Mouse (Mus musculus) kidney, postnatal 0 days (tissue): ENCODE measurements around the gene Mylpf. TPM values are rescaled to one million over a fixed set of nuclear protein-coding genes. Genes with fewer than 3 reads are reported as not detected.

Experiments
- ATAC-seq: fragments of 200-750 bp; cut with Nextera tagmentation; replicated peaks from 2 replicates; pipeline ENCODE4 v1.8.0; 2017; ENCODE audit warnings: low read depth, moderate number of reproducible peaks, moderate TSS enrichment, moderate library complexity; ENCODE audit not compliant: low FRiP score
- DNase-seq: peaks from one replicate; pipeline ENCODE4 v3.0.0-alpha.2; 2016; ENCODE audit warnings: low spot score
- H3K27ac ChIP-seq: fragments of 300-500 bp; sonication (generic); 2 replicates; pipeline ENCODE4 v1.5.1; 2014; ENCODE audit warnings: mild to moderate bottlenecking
- H3K27me3 ChIP-seq: fragments of 300-500 bp; sonication (generic); 2 replicates; pipeline ENCODE4 v1.6.1; 2014; ENCODE audit warnings: low read length, mixed read lengths; ENCODE audit not compliant: insufficient read depth
- H3K36me3 ChIP-seq: fragments of 300-500 bp; sonication (generic); 2 replicates; pipeline ENCODE4 v1.6.1; 2014; ENCODE audit warnings: low read length, mixed read lengths; ENCODE audit not compliant: insufficient read depth
- H3K4me1 ChIP-seq: fragments of 300-500 bp; sonication (generic); replicated peaks from 2 replicates; pipeline ENCODE4 v1.6.1; 2014; ENCODE audit warnings: antibody characterized with exemption, low read length, mixed read lengths; ENCODE audit not compliant: insufficient read depth
- H3K4me2 ChIP-seq: fragments of 300-500 bp; sonication (generic); 2 replicates; pipeline ENCODE4 v1.6.1; 2014; ENCODE audit warnings: mild to moderate bottlenecking, low read length, moderate library complexity, mixed read lengths
- H3K4me3 ChIP-seq: fragments of 300-500 bp; sonication (generic); replicated peaks from 2 replicates; pipeline ENCODE4 v1.5.1; 2014; ENCODE audit warnings: low read depth, low read length
- H3K9ac ChIP-seq: fragments of 300-500 bp; sonication (generic); 2 replicates; pipeline ENCODE4 v1.6.1; 2014; ENCODE audit warnings: low read depth, low read length
- H3K9me3 ChIP-seq: fragments of 300-500 bp; sonication (generic); replicated peaks from 2 replicates; pipeline ENCODE4 v1.6.1; 2016; ENCODE audit warnings: low read length, inconsistent platforms, mixed read lengths
- CTCF ChIP-seq: IDR thresholded peaks from 2 replicates; pipeline ENCODE4 v1.5.1; 2016; ENCODE audit warnings: antibody characterized with exemption, low read depth, mild to moderate bottlenecking, moderate library complexity
- WGBS: fragments of 180-500 bp; shearing (Covaris S2); extraction: QIAGEN DNeasy Blood & Tissue Kit; methylation state at CpG from one replicate; pipeline ENCODE4 v1.1.7; 2014; 5-methylcytosine and 5-hydroxymethylcytosine counted together
- polyA plus RNA-seq: library from polyadenylated mRNA; unstranded; fragments of >200 nt; fragmentation: Nextera tagmentation; extraction: Ambion mirVana; gene quantifications from 2 replicates; pipeline ENCODE4 v1.2.1, GENCODE M21; 2015

Mylpf gene
- polyA plus RNA-seq, 1 experiment from 2014 or later = 4.7 TPM

GRCm38 (mm10) chr7:127216307-127216706, 7.6 kb downstream of the Mylpf start:
- no peaks in the 10 kb centered on the region for H3K27me3 ChIP-seq
- no peaks in the 10 kb centered on the region for H3K9me3 ChIP-seq
- H3K27ac ChIP-seq = no peak overlapping the region
- no peaks in the 10 kb centered on the region for H3K36me3 ChIP-seq
- H3K9ac ChIP-seq = no peak overlapping the region
- no peak overlapping the region for H3K4me3 ChIP-seq
- TF ChIP-seq CTCF = no peak
- WGBS = 75% methylated on average over 5 of the region's 5 CpGs
- no peak overlapping the region for H3K4me2 ChIP-seq
- no peak for ATAC-seq
- no peaks in the 10 kb centered on the region for H3K4me1 ChIP-seq
- DNase-seq = no peak

DNA sequence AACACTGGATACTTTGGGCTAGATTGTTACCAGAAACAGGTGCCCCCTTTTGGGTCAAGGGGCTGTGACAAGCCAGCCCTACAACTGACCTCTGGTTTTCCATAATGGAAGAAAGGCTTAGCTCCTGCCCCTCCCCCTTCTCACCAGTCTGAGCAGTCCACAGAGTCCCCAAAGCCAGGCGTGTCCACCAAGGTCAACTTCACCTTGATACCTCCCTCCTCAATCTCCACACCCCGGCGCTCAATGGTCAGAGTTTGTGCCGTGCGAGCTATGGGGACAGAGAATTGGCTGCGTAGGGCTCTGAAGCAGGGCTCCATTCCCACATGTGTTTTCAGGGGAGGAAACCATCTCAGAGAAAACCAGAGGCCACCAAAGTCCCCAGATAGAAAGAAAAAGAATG, 8.8 kb downstream of the Mylpf start:
- no peaks in the 10 kb centered on the region for H3K36me3 ChIP-seq
- ATAC-seq = no peak
- H3K27ac ChIP-seq = no peak overlapping the region
- H3K27me3 ChIP-seq = no peaks in the 10 kb centered on the region
- DNase-seq = no peak
- H3K4me3 ChIP-seq = no peak overlapping the region
- no peak overlapping the region for H3K4me2 ChIP-seq
- H3K9me3 ChIP-seq = no peaks in the 10 kb centered on the region
- H3K9ac ChIP-seq = no peak overlapping the region
- no peak for TF ChIP-seq CTCF
- H3K4me1 ChIP-seq = no peaks in the 10 kb centered on the region
- 87% methylated on average over 6 of the region's 6 CpGs for WGBS

GRCm38 (mm10) chr7:127217901-127218642, 9.4 kb downstream of the Mylpf start:
- Histone ChIP-seq H3K4me1 (no peaks in the 10 kb centered on the region), H3K27ac (no peak overlapping the region), H3K27me3 (no peaks in the 10 kb centered on the region), H3K9me3 (no peaks in the 10 kb centered on the region), H3K4me3 (no peak overlapping the region), H3K36me3 (no peaks in the 10 kb centered on the region), H3K4me2 (no peak overlapping the region), H3K9ac (no peak overlapping the region)
- WGBS = 60% methylated on average over 10 of the region's 10 CpGs
- no peak for TF ChIP-seq CTCF
- no peak for DNase-seq
- ATAC-seq = no peak

GRCm38 (mm10) chr7:127218670-127219069, 10.0 kb downstream of the Mylpf start:
- H3K9ac ChIP-seq = no peak overlapping the region
- H3K4me1 ChIP-seq = no peaks in the 10 kb centered on the region
- no peaks in the 10 kb centered on the region for H3K9me3 ChIP-seq
- no peak overlapping the region for H3K4me2 ChIP-seq
- ATAC-seq = no peak
- TF ChIP-seq CTCF = no peak
- H3K4me3 ChIP-seq = no peak overlapping the region
- no peaks in the 10 kb centered on the region for H3K36me3 ChIP-seq
- no peaks in the 10 kb centered on the region for H3K27me3 ChIP-seq
- no peak for DNase-seq
- 90% methylated on average over 4 of the region's 4 CpGs for WGBS
- no peak overlapping the region for H3K27ac ChIP-seq

DNA sequence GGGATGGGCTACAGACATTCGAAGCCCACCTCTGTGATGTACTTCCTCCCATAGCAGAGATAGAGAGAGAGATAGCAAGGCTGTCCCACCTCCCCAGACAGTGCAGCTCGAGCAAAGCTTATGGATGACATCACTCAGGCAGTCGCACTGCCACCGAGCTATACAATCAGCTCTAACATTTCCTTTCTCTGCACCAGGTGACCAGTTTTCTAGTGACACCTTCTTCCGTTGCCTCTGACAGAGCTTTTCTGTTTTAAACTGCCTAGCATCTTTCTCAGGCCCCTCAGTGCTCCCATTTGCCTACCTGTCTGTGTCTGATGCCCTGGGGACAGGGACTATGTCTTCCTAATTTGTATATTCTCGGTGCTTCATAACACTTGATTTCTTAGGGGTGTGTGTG, 11.8 kb downstream of the Mylpf start:
- no peak overlapping the region for H3K9ac ChIP-seq
- DNase-seq (no peak), ATAC-seq (no peak)
- H3K4me2 ChIP-seq = no peak overlapping the region
- no peak overlapping the region for H3K27ac ChIP-seq
- TF ChIP-seq CTCF = no peak
- H3K4me1 ChIP-seq = no peaks in the 10 kb centered on the region
- H3K9me3 ChIP-seq = no peaks in the 10 kb centered on the region
- no peaks in the 10 kb centered on the region for H3K36me3 ChIP-seq
- H3K4me3 ChIP-seq = no peak overlapping the region
- WGBS = 76% methylated on average over 6 of the region's 6 CpGs
- no peaks in the 10 kb centered on the region for H3K27me3 ChIP-seq

- ATAC-seq = no peak
- H3K9ac ChIP-seq = no peak overlapping the region
Observed at GRCm38 (mm10) chr7:127223106-127223505, 14.4 kb downstream of the Mylpf start.

More at GRCm38 (mm10) chr7:127223106-127223505, 14.4 kb downstream of the Mylpf start:
- DNase-seq = no peak
- H3K36me3 ChIP-seq = no peaks in the 10 kb centered on the region
- H3K9me3 ChIP-seq = no peaks in the 10 kb centered on the region
- H3K27ac ChIP-seq = no peak overlapping the region
- no peak overlapping the region for H3K4me2 ChIP-seq
- WGBS = 94% methylated on average over 3 of the region's 3 CpGs
- no peaks in the 10 kb centered on the region for H3K27me3 ChIP-seq
- no peaks in the 10 kb centered on the region for H3K4me1 ChIP-seq
- no peak for TF ChIP-seq CTCF
- no peak overlapping the region for H3K4me3 ChIP-seq
